Mouse (Mus musculus) liver (tissue): ENCODE measurements around the gene Tead4.
"Not testable (repeated sequence)": the region's sequence is repeated elsewhere in the genome, so short reads cannot be mapped to it uniquely, and the experiment has no call there.

Experiments
- DNase-seq: peaks from one replicate; pipeline ENCODE4 v3.0.0-alpha.2; 2020; ENCODE audit warnings: mixed read lengths

Gene Tead4

DNA sequence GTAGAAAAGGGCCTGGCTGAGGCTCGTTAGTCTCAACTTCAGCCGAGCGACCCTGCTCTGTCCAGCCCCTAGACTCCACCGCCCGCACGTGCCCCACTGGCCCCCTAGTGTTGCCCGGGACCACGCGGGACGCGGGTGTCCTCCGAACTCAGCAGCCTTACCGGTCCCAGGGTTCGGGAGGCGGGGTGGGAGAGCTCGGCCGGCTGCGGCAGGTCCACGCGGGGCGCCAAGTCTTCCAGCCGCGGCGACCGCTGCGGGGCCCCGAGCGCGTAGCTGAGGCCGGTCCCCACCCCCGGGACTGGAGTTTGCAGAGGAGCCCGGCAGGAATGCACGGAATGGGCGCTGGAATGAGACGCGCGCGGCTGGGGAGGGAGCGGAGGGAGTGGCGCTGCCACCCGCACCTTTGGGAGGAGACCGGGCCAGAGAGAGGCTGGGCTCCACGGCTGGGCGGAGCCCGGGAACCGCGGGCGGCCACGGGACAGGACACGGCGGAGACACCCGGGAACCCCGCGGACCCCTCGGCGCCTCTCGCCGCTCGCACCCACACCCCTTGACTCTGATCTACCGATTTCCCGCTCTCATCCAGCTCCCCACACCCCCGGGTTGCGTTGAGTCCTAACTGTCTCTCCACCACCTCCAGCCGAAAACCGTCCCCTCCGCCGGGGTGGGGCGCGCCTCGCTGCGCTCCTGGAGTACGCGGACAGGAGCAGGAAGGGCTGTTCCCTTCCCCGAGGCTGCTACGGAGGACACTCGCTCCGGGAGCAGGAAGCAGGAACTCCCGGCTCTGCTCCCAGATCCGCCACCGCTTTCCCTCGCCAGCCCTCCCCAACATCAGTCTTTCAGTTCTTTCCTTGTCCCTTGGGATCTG is at the start of gene Tead4:
Gene Tead4 (minus strand): TSS at position 690 of the 868 bp plus-strand sequence.
- peak; percentile 56 for DNase-seq

DNA sequence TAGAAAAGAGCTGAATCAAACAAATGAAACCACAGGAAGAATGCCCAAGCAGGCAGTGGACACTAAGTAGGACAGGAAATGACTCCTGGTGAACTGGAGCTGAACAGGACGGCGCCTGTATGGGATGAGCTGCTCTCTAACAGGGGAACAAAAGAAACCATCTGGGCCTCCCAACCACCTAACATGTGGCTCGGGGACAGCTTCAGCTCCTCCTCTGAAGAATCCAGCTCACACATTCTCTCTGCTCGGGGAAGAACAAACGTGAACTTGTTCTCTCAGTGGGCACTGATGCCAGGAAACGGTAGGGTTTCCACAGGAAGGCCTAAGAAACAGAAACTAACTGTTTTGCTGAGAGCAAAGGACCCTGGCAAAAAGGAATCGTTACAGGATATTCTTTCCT is 49.1 kb upstream of the Tead4 start:
- no peak for DNase-seq

DNA sequence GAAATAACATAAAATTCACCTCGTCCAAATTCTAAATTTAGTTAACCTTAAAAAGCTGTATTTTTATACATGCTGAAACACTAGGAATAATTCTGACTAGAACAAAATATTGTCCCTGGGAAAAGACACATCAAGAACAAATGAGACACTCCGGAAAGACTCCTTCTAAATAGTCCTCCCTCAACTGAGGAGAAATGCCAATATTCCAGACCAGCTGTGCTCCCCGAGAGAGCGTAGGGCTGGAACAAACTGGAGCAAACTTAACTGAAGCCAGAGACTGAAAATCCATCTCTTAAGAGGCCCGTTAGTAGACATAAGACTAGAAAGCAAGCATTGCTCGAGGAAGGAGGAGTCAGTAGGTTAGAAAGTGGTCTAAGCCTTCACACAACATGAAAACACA is 46.2 kb upstream of the Tead4 start:
- DNase-seq, result no peak

DNA sequence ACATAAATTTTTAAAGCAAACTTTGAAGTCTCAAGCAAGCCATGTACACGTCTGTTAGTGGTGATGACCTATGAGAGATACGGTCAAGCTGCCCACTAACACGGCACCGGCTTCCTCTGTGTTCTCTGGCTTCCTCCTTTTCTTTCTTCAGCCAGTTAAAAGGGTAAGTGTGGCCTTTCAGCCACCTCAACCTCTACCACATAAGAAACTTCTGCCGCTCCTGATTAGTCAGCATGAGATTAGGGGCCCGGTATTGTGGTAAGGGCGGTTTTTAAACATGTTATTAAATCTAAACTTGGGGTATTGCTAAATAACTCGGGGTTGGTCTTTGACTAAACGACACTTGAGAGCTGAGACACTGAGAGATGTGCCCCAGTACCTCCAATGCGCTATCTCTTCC is 45.0 kb upstream of the Tead4 start:
- DNase-seq, result no peak

DNA sequence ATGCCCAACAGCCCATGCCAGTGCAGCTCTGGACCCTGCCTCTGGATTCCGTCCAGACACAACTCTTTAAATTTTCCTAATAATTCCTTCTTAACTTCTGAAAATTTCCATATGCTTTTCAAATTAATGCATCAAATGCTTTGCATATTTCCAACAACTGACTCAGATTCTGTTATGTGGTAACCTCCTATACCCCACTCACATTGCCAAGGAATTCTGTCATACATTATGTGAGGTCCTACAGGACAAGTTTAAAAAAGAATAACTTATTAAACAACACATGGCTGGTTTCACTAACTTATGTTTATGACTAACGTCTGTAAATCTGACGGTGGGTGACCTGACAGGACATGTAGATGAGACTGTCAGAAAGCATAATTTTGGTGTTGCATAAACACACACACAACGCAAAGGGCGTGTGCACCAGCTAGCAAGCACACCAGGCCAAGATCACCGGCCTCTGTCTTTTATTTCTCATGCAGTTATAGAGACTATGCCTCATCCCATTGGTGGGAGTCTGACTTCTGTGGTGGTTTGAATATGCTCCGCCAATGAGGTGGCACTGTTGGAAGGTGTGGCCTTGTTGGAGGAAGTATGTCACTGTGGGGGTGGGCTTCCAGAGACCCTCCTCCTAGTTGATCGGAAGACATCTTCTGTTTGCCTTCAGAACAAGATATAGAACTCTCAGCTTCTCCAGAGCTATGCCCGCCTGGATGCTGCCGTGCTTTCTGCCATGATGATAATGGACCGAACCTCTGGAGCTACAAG is 41.5 kb upstream of the Tead4 start:
- DNase-seq, result no peak

DNA sequence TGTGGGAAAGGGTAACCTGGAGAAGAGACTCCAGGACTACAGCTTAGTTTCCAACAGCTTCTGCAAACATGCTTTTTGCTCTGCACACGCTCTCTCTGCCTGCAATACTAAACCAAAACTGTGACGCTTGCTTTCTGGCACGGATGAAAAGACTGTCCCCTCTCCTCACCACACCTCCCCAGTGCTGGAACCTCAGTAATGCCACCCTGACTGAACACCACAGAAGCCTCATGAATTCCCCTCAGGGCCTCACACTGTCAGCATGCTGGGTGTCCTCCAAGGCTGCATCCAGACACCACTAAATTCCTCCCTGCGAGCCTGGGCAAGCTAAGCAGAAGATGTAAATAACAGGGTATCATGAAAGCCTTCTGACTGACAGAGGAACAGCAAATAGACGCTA is 38.3 kb upstream of the Tead4 start:
- no peak for DNase-seq

DNA sequence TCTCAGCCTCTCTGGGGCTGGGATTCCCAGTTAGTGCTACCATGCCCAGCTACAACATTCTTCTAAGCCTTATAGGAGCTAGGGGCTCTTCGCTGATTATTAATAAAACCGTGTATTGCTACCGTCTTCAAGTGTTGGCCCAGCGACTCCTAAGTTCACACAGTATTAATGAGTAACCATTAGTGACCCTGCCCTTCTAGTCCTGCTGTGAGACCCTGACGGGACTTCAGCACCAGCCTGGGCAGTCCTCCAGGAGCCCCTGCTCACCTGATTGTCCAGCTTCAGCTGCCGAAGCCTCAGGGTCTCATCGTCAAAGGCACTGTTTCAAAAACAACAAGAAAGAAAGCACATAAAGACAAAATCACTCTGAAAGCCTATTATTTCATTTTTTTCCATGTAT is 36.8 kb upstream of the Tead4 start:
- DNase-seq, result no peak

DNA sequence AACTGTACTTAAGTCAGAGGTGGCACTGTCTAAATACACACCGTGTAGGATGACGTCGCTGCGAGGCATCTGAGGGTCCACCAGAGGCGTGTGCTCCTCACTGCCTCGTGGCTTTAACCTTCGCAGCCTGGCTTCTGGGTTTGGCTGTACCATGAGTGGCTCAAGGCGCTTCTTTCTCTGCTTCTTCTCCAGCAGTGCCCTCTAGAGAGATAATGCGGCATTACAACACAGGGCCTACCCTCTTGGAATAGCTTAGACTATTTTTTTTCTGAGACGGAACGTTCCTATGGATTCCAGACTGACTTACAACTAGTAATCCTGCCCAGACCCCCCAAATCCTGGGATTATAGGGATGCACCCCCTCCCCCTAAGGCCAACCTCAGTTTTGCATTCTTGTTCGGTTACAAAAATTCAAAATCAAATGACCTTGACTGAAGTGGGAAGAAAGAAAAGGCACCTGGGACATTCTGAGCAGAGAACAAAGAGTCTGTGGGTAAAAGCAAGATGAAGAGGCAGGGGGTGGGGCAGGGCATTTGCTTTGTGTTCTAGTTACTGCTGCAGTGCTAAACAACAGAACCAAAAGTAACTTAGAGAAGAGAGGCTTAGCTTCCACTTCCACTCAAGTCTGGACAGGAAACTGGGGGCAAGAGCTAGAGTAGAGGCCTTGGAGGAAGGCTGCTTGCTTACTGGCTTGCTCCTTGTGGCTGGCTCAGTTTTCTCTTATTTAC is 33.9 kb upstream of the Tead4 start:
- DNase-seq, result peak; percentile 64

DNA sequence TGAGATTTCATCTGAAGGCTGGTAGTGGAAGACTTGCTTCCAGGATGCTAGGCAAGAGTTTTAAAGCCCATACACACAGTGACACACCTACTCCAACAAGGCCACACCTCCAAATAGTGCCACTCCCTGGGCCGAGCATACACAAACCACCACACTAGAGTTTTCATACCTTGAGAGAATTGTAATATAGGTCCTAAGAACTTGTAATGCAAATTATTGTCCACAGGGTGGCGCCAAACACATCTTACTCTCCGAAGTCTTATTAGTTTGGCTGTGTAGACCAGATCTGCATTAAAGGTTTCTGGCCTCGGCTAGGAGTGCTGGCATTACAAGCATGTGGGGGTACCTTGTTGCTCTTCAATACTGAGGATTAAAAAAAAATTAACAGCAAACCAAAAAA is 17.7 kb upstream of the Tead4 start:
- peak; percentile 47 for DNase-seq

DNA sequence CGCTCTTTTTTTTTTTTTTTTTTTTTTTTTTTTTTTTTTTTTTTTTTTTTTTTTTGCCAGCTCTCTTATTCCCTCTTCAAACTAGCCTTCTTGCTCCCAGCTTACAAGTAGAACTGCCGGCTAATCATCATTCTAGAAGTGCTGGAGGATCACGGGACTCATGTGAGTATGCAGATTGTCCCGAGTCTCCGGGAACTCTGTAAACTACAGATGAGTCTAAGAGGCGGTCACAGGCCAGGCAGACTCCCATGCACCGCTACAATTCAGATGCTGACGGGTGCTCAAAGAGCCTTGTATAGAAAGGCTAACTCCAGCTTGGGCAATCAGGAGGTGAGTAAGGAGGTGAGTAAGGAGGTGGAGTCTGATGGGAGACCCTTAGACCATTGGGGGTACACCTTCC is 15.0 kb upstream of the Tead4 start:
- no peak for DNase-seq

DNA sequence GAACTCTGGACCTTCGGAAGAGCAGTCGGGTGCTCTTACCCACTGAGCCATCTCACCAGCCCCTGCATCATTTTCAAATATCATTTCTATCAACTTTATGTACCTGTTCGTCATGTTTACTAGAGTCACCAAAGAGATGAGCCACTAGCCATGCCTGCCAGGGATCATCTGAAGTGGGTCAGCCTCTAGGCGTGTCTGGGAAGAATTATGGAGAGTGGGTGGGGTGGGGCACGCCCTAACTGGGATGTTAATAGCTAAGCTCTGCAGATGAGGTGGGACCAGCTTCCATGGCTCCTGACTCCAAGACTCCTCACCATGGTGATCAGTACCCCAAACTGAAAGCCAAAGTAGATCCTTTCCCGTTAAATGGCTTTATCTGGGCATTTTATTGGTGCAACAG is 14.2 kb upstream of the Tead4 start:
- no peak for DNase-seq

DNA sequence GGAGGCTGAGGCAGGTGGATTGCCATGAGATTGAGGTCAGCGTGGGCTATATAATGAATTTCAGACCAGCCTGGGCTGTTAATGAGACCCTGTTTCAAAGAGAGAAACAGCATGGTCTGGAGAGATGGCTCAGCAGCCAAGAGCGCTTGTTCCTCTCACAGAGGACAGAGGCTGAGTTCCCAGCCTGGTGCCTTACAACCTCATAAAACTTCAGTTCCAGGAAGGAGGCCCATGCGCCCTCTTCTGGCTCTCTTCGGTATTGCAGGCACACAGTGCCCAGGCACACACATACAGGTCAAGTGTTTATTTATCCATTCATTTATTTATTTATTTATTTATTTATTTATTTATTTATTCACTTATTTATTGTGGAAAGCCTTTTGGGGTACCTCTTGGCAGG is 7.7 kb upstream of the Tead4 start:
- DNase-seq, result peak; percentile 73

DNA sequence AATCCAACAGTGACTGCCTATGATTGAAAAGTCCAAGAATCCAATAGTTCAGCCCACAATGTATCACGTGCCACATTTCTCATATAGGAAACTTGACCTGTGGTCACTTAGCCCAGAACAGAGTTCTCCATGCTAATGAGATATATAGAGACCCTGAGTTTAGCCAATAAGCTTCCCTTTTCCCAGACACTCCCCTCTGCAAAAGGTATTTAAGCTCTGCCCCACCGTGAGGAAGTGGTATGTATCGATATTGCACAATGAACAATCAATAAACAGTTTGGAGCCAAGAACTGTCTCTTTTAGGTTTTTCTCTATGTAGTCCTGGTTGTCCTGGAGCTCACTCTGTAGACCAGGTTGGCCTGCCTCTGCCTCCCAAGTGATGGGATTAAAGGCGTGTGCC is 4.2 kb upstream of the Tead4 start:
- no peak for DNase-seq

DNA sequence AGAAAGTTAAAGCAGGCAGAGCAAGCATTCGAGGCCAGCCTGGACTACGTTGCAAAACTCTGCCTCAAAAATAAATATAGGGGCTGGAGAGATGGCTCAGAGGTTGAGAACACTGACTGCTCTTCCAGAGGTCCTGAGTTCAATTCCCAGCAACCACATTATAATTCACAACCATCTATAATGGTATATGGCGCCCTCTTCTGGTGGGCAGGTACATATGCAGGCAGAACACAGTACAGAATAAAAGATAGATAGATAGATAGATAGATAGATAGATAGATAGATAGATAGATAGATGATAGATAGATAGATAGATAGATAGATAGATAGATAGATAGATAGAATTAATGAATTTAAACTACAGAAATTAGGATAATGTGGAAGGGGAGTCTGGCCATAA is 2.0 kb upstream of the Tead4 start:
- not testable (repeated sequence) for DNase-seq

DNA sequence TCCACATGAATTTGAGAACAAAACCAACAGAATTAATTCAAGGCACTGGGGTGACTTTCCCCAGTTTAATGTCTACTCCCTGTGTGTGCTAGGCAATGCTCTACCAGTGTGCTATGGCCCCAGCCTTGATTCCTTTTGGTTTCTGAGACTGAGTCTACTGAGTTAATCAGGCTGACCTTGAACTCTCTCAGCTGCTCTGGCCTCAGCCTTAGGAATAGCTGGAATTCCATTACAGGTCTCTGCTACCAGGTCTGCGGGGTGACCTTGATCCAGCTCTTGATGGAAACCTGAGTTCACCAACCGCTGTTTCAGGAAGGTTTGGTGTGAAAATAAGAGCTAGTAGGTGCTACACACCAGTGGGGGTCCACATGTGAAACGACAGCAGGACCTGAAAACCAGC is 1.3 kb upstream of the Tead4 start:
- DNase-seq, result no peak

DNA sequence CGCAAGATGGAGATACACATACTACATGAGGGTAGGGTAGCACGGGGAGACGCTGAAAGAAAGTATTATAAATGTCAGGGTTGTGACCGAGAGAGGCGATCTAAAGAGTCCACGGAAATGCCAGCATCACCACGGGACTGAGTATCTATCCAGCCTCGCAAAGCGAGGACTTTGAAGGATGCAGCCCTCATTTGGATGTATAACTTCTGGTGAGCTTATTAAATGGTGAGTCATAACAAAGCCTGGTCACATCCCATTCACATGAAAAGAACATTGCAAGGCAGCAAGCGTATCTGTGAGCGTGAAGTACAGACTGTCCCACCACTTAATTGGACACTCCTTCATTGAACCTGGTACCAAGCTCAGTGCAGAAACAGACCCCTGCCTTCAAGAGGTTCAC is 835 bp upstream of the Tead4 start:
- no peak for DNase-seq

DNA sequence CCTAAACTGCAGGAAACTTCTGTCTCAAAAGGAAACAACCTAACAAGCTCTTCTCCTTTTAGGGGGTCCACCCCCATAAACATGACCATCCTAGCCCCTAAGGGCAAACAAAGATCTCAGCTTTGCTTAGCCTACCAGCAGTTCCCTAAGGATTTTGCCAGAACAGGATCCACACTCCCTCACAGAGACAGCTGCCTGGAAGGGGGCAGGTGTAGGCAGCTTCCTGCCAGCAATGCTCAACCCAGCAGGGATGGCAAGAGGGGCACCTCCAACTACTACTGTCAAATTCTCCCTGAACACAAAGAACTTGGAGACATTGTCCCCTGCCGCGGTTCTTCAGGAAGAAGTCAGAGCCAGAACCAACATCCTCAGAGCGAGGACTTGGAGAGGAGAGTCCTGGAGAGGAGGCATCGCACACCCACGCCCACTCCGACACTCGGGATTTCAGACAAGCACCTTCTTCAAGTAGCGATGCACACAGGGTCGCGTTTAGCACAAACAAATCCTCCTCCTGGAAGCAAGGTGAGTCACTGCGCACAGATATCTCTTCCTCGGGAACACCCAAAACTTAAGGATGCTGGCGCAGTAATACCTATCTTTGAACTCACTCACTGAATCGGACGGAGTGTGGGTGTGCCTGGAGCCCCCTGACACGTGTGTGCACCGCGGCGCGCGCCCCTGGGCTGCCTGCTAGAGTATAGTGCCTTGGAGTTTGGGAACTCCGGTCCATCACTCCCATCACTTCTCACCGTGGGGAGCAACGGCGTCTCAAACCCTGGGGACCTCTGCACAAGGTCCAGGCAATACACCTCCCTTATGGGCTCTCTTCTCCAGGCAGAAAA is 1.1 kb downstream of the Tead4 start:
- no peak for DNase-seq

DNA sequence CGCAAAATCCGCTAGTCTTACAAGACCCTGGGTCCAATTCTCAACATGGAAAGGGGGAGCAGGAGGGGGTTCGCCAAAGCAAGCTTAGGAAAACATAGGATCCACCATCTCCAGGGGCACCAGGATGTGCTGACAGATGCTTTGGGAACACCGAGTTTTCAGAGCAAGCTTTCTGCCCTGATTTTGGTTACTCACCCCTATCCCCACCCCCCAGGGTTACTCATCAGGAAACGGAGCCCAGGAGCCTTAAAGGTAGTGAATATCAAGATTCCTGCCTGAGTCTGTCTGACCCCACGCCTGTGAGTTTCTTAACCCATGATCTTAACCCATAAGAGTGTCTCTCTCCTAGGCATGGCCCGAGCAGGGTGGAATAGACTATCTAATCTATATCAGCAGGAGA is 2.4 kb downstream of the Tead4 start:
- DNase-seq, result no peak

DNA sequence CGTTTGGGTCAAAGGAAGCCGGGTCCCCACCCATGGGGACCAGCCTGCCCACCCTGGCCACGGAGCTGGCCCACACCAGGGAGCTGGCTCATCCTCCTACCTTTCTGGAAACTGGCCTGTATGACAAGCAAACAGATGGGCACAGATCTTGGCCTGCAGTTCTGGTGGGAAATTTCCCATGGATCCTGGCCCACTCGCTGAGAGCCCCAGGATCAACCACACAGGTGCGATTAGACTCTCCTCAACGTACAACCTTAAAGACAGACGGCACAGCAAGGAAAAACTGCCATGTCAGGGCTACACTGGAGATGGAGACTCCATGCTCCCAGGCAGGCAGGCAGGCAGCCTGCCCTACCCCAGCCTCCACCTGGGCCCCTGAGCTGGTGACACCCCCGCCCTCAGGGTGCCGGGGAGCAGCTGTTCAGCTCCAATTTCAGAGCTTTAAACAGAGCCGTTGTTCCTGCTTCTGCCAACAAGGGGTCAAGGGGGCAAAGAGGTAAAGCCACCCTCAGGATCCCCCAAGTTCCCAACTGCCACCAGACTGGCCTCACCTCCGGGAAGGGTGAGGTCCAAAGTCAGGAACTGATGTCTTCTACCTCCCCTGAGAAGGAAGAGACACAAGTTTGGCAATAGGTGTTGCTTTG is 3.8 kb downstream of the Tead4 start:
- DNase-seq, result no peak

DNA sequence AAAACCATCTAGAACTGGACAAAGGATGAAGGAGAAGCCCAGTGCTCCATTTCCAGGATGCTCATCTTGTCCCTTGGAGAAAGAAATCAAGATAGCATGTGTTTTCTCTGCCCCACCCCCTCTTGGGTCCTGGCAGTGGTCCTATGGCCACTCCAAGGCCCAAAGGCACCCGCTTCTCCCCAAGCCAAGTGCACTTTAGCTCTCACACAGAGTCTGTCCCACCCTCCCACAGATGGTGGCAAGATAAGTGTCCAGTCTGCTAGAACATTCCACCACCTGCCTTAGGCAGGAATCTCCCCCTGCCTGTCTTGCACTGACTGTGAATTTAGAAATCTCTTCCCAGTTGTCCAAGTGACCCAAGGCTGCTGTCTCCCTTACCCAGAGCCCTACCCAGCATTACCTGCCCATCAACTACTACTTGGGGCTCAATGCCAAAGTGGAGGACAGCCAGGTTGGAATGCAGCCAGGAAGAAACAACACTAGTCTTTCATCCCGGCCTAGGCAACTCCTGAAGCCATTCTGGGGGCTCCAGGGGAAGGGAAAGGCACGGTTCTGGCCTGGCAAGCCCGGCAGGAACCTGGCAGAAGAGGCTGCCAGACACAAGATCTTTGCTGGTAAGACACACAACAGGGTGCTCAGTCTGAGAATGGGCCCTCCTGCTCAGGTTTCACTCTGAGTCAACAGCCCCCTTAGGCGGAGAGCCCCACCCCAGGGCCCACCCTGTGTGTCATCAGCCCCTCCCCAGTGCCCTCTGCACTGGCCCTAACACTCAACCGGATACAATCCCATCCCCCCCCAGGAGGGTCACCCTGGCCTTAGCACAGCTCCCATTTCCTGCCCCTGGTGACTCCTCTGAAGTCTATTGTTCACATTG is 4.5 kb downstream of the Tead4 start:
- peak; percentile 29 for DNase-seq

DNA sequence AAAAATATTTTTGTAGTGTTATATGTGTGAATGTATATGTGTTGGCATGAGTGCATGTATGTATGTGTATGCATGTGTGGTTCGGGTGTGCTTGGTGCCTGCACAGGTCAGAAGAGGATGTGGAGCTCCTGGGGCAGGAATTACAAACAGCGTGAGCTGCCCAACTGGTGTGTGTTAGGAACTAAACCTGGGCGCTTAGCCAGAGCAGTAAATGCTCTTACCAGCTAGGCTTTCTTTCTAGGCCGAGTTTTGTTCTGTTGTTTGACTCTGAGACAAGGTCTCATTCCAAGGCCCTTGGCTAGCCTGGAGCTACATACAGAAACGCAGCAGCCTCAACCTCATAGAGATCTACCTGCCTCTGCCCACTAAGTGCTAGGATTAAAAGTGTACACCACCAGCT is 9.3 kb downstream of the Tead4 start:
- DNase-seq, result no peak
